Mouse (Mus musculus) lung, embryonic 15.5 days (tissue): ENCODE measurements around the gene Spc24. TPM values are rescaled to one million over a fixed set of nuclear protein-coding genes. Genes with fewer than 3 reads are reported as not detected.

ENCODE experiments used
- microRNA-seq: library from miRNA; unstranded; fragments of <30 nt; microRNA quantifications from one replicate; pipeline ENCODE4, GENCODE M21; 2016
- polyA plus RNA-seq: library from polyadenylated mRNA; unstranded; fragments of >200 nt; fragmentation: Nextera tagmentation; extraction: Ambion mirVana; gene quantifications from 2 replicates; pipeline ENCODE4 v1.2.1, GENCODE M21; 2015

Gene Spc24
- polyA plus RNA-seq, 1 experiment from 2014 or later: 154 TPM

Small RNA genes lying within 50 kb of the gene (microRNA-seq; reads per million reads assigned to microRNA genes)
- 9.6 reads per million, percentile 28 among the genes with 10 or more reads in this experiment for gene Mir7083

Other genes with a start within 250 kb of the Spc24 start
- gene AB124611, start 234.1 kb downstream of the Spc24 start, polyA plus RNA-seq: 3.2 and 3.9 TPM in 2 replicates
- gene Carm1, start 213.4 kb downstream of the Spc24 start, polyA plus RNA-seq: 43.7 and 47.3 TPM in 2 replicates
- 28.4 and 29.5 TPM in 2 replicates for gene Timm29, start 167.6 kb downstream of the Spc24 start, polyA plus RNA-seq
- 28.8 and 29.7 TPM in 2 replicates for gene Yipf2, start 167.5 kb downstream of the Spc24 start, polyA plus RNA-seq
- gene Smarca4, start 144.1 kb downstream of the Spc24 start, polyA plus RNA-seq: 74.6 and 83.2 TPM in 2 replicates
- gene Ldlr, start 36.8 kb downstream of the Spc24 start, polyA plus RNA-seq: 38.9 and 39.5 TPM in 2 replicates
- 27.7 and 30.0 TPM in 2 replicates for gene Kank2, start 38.4 kb upstream of the Spc24 start, polyA plus RNA-seq
- 2.1 and 2.3 TPM in 2 replicates for gene Angptl8, start 75.2 kb upstream of the Spc24 start, polyA plus RNA-seq
- gene Dock6, start 92.3 kb upstream of the Spc24 start, polyA plus RNA-seq: 62.0 and 68.0 TPM in 2 replicates
- 15.3 and 20.2 TPM in 2 replicates for gene Rab3d, start 157.9 kb upstream of the Spc24 start, polyA plus RNA-seq
- 3.2 and 4.6 TPM in 2 replicates for gene Ccdc159, start 167.2 kb upstream of the Spc24 start, polyA plus RNA-seq
- gene Tmem205, start 167.3 kb upstream of the Spc24 start, polyA plus RNA-seq: 51.9 and 52.6 TPM in 2 replicates
- 7.8 and 8.0 TPM in 2 replicates for gene Plppr2, start 176.7 kb upstream of the Spc24 start, polyA plus RNA-seq
- gene Swsap1, start 195.5 kb upstream of the Spc24 start, polyA plus RNA-seq: 6.5 and 6.7 TPM in 2 replicates
- 6.8 and 7.3 TPM in 2 replicates for gene Epor, start 203.2 kb upstream of the Spc24 start, polyA plus RNA-seq
- gene Rgl3, start 229.1 kb upstream of the Spc24 start, polyA plus RNA-seq: 4.9 and 7.2 TPM in 2 replicates
- 3.9 and 4.4 TPM in 2 replicates for gene Ccdc151, start 242.3 kb upstream of the Spc24 start, polyA plus RNA-seq
- gene Prkcsh, start 242.5 kb upstream of the Spc24 start, polyA plus RNA-seq: 127 and 137 TPM in 2 replicates